7 mouse cellular contexts compared by ENCODE assay signal in the genomic region with DNA sequence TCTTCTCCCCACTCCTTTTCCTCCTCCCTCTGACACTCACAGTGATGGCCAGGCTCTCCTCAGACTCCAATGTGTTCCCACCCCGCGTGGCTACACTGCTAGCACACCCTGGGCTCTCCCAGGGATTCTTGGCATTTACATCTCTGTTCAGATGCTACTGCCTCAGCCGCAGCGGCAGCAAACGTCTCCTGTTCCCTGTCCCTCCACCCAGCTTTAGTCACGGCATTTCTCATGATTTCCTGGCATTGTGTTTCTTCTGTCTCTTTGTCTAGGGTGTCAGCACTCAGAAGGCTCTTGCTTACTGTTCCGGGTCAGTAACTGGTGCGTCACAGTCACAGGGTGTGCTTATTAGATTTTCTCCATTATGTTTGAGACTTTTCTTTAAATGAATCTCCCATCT.
DNase-seq lines count a peak whose midpoint lies in the region; ATAC-seq and TF ChIP-seq lines count a peak whose summit lies in the region.

No protein-coding gene starts in this region.

- no peak for TF ChIP-seq CTCF in brain, embryonic 14.5 days (IDR thresholded peaks at IDR 0.05; ENCODE audit: borderline replicate concordance, extremely low read depth, insufficient read depth, insufficient read length)

- H3K4me2 ChIP-seq in kidney, embryonic 15.5 days = no peak overlapping the region
- no peak overlapping the region for H3K4me2 ChIP-seq in embryonic facial prominence, embryonic 14.5 days (ENCODE audit: low read depth, low read length)

- peaks cover 6% of the 10 kb centered on the region for H3K36me3 ChIP-seq in kidney, embryonic 15.5 days
- no peaks in the 10 kb centered on the region for H3K36me3 ChIP-seq in embryonic facial prominence, embryonic 14.5 days (ENCODE audit: control insufficient read depth, insufficient read depth, low read length)

- no peak for DNase-seq in kidney, adult 8-10 months
- DNase-seq in brain, embryonic 14.5 days (ENCODE audit: low read depth) = peak; percentile 34
- DNase-seq in embryonic facial prominence, embryonic 14.5 days (ENCODE audit: low spot score) = peak; percentile 50
- peak; percentile 19 for DNase-seq in lung, postnatal 25 days (ENCODE audit: low spot score)
- no peak for DNase-seq in urinary bladder, postnatal 10 days (ENCODE audit: low spot score)
- DNase-seq in left cerebral cortex, postnatal 10 days (ENCODE audit: extremely low spot score in 1 of 2, low spot score in 2 of 2) = no peak

- no peak overlapping the region for H3K9ac ChIP-seq in kidney, embryonic 15.5 days
- H3K9ac ChIP-seq in embryonic facial prominence, embryonic 14.5 days (ENCODE audit: low read depth, low read length) = no peak overlapping the region

- intact Hi-C loops in left cerebral cortex, postnatal 10 days (cut with DNase I) = no loop called here

- 55% methylated on average over 8 of the region's 8 CpGs for WGBS in kidney, embryonic 15.5 days
- 49% methylated on average over 8 of the region's 8 CpGs for WGBS in embryonic facial prominence, embryonic 14.5 days

- peak overlapping the region; percentile 9 for H3K27ac ChIP-seq in kidney, embryonic 15.5 days
- H3K27ac ChIP-seq in embryonic facial prominence, embryonic 14.5 days (replicated peaks; ENCODE audit: low read depth, low read length) = no peak overlapping the region

- H3K27me3 ChIP-seq in kidney, embryonic 15.5 days = no peaks in the 10 kb centered on the region
- no peaks in the 10 kb centered on the region for H3K27me3 ChIP-seq in embryonic facial prominence, embryonic 14.5 days (replicated peaks; ENCODE audit: control insufficient read depth, insufficient read depth, low read length)

- H3K4me1 ChIP-seq in kidney, embryonic 15.5 days = peaks cover 16% of the 10 kb centered on the region
- H3K4me1 ChIP-seq in embryonic facial prominence, embryonic 14.5 days (ENCODE audit: control insufficient read depth, insufficient read depth, low read length) = no peaks in the 10 kb centered on the region; the same call in 1 of the 2 replicates

- ATAC-seq in kidney, embryonic 15.5 days (replicated peaks; ENCODE audit: low FRiP score) = no peak; the same call in 1 of the 2 replicates
- ATAC-seq in embryonic facial prominence, embryonic 14.5 days (ENCODE audit: low read depth) = peak; percentile 63; the same call in 1 of the 2 replicates

- no peaks in the 10 kb centered on the region for H3K9me3 ChIP-seq in kidney, embryonic 15.5 days (replicated peaks)
- H3K9me3 ChIP-seq in embryonic facial prominence, embryonic 14.5 days (ENCODE audit: control insufficient read depth, low read length) = no peaks in the 10 kb centered on the region

- H3K4me3 ChIP-seq in kidney, embryonic 15.5 days (replicated peaks) = no peak overlapping the region
- no peak overlapping the region for H3K4me3 ChIP-seq in embryonic facial prominence, embryonic 14.5 days (ENCODE audit: low read depth, low read length)

- no peak for TF ChIP-seq POLR2A in brain, embryonic 14.5 days (IDR thresholded peaks at IDR 0.05; ENCODE audit: borderline replicate concordance, extremely low read depth, insufficient read depth, insufficient read length, poor library complexity, severe bottlenecking)

Comparison
In these comparisons a context has a peak if more than half of its experiments do, and no peak if none do; other contexts are left out.
1. DNase-seq: peak in brain, embryonic 14.5 days (single experiment), embryonic facial prominence, embryonic 14.5 days (single experiment) and lung, postnatal 25 days (single experiment); none in kidney, adult 8-10 months (0 of 2), urinary bladder, postnatal 10 days (single experiment) and left cerebral cortex, postnatal 10 days (0 of 2).